Mouse (Mus musculus) lung, adult 2 months (tissue): ENCODE measurements at regions not wholly inside any gene's neighbourhood (a gene's known extent, or its start where the extent isn't known, plus 50 kb on each side); places are given as distances from the start of the nearest gene placed in this dataset.

ENCODE experiments used
- DNase-seq: peaks from one replicate; pipeline ENCODE4 v3.0.0; 2022
- H3K4me1 ChIP-seq: fragments of 200-500 bp; 2 replicates; pipeline ENCODE4 v1.6.1; 2011; ENCODE audit warnings: low read length; ENCODE audit not compliant: control insufficient read depth, insufficient read depth
- H3K4me3 ChIP-seq: fragments of 200-500 bp; replicated peaks from 2 replicates; pipeline ENCODE3; 2011; ENCODE audit warnings: low read depth, mild to moderate bottlenecking, control low read depth, low read length; ENCODE audit errors: extremely low read depth
- CTCF ChIP-seq: fragments of 200-500 bp; IDR thresholded peaks from 2 replicates; pipeline ENCODE4 v1.5.1; 2011; ENCODE audit warnings: mild to moderate bottlenecking, low read length, control low read depth; ENCODE audit not compliant: insufficient read depth
- POLR2A ChIP-seq: fragments of 200-500 bp; IDR thresholded peaks from 2 replicates; pipeline ENCODE4 v1.6.1; 2011; ENCODE audit warnings: low read depth, mild to moderate bottlenecking, control low read depth, low read length, borderline replicate concordance; ENCODE audit errors: extremely low read depth
- WGBS: fragments of 180-500 bp; shearing (Covaris S2); methylation state at CpG from one replicate; pipeline ENCODE4 v1.1.7; 2018; 5-methylcytosine and 5-hydroxymethylcytosine counted together

DNA sequence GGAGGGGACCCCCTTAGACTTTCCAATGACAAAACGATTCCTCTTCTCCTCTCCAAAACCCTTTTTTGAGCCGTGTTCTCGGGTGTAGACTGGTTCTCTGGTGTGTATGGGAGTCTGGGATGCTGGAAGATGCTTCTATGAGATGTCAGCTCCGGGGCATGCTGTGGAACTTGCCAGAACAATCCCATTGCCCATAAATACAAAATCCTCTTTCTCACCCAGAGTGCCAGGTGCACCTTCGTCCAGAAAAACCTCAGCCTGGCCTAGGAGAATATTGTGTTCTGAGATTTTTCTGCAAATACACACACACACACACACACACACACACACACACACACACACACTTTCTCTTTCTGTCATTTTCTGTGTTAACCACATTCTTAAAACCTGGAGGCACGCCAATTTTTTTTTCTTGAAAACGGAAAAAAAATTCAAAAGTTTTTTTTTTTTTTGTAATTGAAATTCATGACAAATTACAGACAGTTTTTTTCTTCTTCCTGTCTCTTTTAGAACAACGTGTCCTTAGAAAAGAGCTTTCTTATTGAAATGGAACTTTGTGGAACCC lies 465.5 kb downstream of the Vrk1 start:
- H3K4me3 ChIP-seq, result no peak overlapping the region
- 35% methylated on average over 8 of the region's 8 CpGs for WGBS
- TF ChIP-seq CTCF (no peak), POLR2A (no peak)
- DNase-seq, result no peak
- no peaks in the 10 kb centered on the region for H3K4me1 ChIP-seq

DNA sequence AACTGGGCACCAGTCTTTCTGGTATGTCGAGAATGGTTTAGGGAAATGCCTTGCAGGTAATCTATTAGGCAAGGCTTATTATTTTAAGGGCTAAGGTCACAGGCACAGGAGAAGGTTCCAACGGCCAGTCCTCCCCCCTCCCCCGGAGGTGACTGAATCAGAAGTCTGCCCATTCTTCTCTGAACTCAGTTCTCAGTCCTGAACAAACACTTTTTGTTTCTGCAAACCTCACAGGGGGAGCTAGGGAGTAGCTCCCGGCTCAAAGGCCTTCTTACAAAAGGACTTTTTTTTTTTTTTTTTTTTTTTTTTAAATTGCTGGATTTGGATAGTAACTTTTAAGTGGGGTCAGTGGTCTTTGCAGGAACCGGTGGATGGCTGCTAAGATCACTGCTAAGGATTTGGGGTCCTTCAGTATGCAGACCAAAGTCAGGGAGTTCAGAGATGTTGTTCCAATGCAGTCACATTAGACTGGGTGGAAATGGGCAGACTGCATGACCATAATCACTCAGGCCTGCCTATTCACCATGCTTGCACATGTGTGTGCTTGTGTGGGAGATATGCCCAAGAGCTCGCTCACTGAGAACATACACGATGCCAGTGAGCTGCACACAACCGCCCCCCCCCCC lies 467.1 kb downstream of the Vrk1 start:
- WGBS, result 18% methylated on average over 8 of the region's 8 CpGs

DNA sequence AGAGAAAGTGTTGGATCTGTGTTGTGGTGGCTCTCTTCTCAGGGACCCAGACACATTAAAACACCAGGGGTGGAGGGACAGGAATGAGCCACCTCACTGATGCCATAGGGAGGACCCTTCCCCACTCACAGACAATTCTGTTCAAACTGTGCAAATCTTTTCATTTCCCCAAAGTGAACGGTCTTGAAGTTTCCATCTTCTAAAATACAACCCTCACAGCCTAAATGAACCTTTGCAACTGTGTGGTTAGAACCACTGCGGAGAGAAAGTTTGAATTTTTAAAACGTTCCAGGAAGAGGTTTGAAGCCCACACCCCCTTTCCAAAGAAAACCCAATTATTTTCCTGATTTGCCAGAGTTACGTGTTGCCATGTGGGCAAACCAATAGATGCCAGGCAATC lies 467.7 kb downstream of the Vrk1 start:
- WGBS, result 23% methylated on average over 4 of the region's 4 CpGs
- Histone ChIP-seq H3K4me1 (no peaks in the 10 kb centered on the region), H3K4me3 (no peak overlapping the region)
- no peak for TF ChIP-seq CTCF
- TF ChIP-seq POLR2A, result no peak
- DNase-seq, result no peak

More for the DNA sequence above, 467.1 kb downstream of the Vrk1 start:
- Histone ChIP-seq H3K4me1 (no peaks in the 10 kb centered on the region), H3K4me3 (no peak overlapping the region)
- DNase-seq, result no peak
- TF ChIP-seq POLR2A, result no peak
- no peak for TF ChIP-seq CTCF

DNA sequence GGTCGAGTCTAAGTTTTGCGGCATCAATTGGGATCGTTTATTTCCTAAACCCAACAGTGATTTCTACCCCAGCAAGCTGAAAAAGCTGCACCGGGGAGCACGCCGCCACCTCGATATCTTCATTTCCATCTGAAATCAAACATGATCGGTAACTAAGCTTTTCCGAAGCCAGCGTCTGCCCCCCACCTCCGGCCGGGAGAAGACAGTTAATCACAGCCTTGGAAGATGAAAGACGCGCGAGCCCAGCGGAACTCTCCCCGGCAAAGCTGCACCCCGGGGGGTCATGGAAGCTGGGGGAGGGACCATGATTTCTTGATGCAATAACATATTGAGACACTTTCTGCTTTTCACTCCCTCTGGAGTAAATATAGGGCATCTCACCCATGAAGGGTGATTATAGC lies 468.4 kb downstream of the Vrk1 start:
- no peak overlapping the region for H3K4me3 ChIP-seq
- WGBS, result 4% methylated on average over 18 of the region's 18 CpGs
- H3K4me1 ChIP-seq, result no peaks in the 10 kb centered on the region
- TF ChIP-seq CTCF (no peak), POLR2A (no peak)
- no peak for DNase-seq

DNA sequence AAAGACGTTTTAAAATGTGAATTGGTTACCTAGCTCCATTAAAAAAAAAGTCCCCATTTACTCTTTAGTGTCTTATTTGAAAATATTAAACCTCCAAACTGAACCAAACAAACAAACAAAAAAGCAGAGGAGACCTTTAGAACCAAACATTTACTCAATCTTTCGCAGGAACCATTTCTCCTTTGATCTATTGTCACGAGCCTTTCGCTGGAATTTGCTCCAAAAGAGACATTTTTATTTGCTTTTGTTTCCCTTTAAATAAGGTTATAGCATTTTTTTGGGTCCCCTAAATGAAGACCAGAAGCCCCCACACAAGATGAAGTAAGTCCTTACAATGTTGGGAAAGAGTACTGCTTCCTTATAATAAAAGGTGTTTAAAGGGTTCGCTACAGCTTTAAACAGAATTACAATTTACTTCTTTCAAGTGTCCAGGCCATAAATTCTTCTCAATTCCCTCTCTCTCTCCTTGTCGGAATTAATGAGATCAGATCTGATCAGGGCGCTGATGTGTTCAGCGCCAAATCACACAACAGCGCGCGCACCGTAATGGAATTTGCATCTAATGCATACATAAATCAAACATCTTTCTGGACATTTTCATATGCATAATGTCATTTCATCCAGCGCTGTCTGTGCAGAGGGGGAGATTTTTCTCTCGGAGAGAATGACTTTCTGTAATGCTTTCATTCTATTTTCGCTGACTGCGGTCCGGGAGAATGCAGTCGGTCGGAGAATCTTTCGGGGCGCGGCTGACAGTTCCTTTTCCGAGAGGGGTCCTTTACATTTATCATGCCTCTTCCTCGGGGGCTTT lies 469.2 kb downstream of the Vrk1 start:
- WGBS, result 4% methylated on average over 24 of the region's 24 CpGs
- DNase-seq, result no peak
- no peak for TF ChIP-seq POLR2A
- TF ChIP-seq CTCF, result no peak
- Histone ChIP-seq H3K4me3 (no peak overlapping the region), H3K4me1 (no peaks in the 10 kb centered on the region)

DNA sequence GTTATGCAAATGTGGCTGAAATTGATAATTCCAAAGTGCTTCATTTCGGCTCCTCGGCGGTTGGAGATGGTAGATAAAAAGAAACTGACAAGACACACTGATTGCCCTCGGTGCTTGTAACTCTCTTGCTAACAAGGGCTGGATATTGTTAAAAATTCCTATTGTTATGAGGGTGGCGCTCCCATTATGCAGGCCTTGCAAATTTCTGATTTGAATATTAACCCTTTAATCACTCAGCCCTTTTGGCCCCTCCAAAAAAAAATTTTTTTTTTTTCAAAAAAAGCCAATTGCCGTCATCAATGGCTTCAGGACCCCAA lies 469.8 kb downstream of the Vrk1 start:
- no peak overlapping the region for H3K4me3 ChIP-seq
- DNase-seq, result no peak
- no peaks in the 10 kb centered on the region for H3K4me1 ChIP-seq
- WGBS, result 13% methylated on average over 6 of the region's 6 CpGs
- no peak for TF ChIP-seq CTCF
- no peak for TF ChIP-seq POLR2A

DNA sequence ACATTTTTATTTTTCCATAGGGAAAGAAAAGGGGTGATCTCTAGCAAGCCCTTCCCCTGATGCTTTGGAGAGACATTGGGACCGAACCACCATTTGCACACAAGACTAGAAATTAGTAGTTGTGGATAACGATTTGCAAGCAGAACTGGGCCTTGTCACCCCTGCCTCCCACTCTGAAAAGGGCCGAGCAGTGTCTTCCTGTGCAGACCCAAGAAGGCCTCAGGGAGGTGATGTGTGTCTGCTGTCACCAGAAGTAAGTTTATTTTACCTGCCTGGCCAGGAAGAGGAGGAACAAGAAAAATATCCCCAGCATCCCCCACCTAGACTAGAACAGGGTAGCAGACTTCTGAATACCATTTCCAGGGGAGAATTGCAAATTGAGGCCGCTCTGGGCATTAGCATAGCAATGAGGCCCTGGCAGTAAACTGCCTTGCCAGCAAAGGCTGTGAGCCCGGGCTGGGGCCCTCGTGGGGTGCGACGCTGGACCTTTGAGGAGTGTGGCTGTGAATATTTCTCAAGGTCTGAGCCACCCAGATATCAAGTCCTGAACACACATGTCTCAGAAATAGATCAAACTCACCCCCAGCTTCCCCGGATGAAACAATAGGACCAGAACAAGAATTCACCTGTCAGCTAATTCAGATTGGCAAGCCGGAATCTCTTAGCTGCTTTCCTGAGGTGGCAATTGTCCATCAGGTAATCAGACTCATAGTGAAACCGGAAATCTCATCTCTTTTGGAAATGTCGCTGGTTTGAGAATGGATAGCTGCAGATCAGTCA lies 470.4 kb downstream of the Vrk1 start:
- Histone ChIP-seq H3K4me3 (no peak overlapping the region), H3K4me1 (no peaks in the 10 kb centered on the region)
- no peak for DNase-seq
- TF ChIP-seq POLR2A (no peak), CTCF (no peak)
- WGBS, result 41% methylated on average over 12 of the region's 12 CpGs

DNA sequence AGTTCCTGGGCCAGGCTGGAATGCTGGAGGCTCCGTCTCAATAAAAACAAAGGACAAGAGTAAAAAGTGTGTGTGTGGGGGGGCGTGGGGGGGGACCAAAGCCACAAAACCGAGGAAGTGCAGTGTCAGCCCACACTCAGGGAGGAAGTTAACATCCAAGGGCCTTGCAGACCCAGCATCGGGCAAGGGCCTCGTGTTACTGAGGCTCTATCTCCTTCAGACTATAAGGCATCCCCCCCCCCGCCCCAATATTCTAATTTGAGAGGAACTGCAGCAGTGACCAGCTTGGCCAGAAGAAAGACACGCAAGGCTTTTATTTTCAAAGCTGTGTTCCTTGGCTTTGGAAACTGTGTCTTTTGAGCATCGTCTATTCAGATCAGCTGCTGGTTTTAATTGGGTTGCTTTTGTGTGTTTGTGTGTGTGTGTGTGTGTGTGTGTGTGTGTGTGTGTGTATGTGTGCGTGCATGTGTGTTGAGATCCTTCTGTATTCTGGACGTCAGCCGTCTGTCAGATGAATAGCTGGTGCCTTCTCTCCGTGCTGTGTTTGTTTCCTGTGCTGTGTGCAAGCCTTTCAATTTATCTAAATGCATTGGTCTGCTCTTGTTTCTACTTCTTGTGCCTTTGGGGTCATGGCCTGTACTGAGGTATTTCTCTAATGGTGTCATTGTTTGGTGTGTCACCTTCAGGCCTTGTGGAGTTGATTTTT lies 491.7 kb downstream of the Vrk1 start:
- Histone ChIP-seq H3K4me3 (no peak overlapping the region), H3K4me1 (no peaks in the 10 kb centered on the region)
- no peak for TF ChIP-seq POLR2A
- TF ChIP-seq CTCF, result no peak
- WGBS, result 33% methylated on average over 12 of the region's 12 CpGs
- no peak for DNase-seq

DNA sequence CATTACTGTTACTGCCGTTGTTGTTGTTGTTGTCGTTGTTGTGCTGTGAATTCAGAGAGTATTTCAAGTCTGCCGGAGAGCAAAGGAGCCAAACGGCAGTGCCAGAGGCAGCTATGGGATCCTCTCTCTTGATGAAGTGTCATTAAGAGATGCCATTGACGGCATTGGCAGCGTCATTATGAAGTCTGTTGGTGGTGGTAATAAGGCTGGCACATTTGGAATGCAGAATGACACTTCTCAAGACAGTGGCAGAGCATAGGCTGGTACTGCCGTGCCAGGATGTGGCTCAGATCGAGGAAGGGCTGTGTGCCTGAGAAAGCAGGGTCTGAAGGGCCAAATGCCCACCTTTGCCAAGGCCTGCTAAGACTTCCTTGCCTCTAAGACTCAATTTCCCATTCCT lies 494.3 kb downstream of the Vrk1 start:
- Histone ChIP-seq H3K4me3 (no peak overlapping the region), H3K4me1 (no peaks in the 10 kb centered on the region)
- TF ChIP-seq CTCF, result no peak
- no peak for TF ChIP-seq POLR2A
- 87% methylated on average over 8 of the region's 8 CpGs for WGBS
- no peak for DNase-seq
